Mouse (Mus musculus) kidney, postnatal 0 days (tissue): ENCODE results near the gene Dynlrb2. TPM values are rescaled to one million over a fixed set of nuclear protein-coding genes. Genes with fewer than 3 reads are reported as not detected.

Experiments used
- ATAC-seq: fragments of 200-750 bp; cut with Nextera tagmentation; replicated peaks from 2 replicates; pipeline ENCODE4 v1.8.0; 2017; ENCODE audit warnings: low read depth, moderate number of reproducible peaks, moderate TSS enrichment, moderate library complexity; ENCODE audit not compliant: low FRiP score
- DNase-seq: peaks from one replicate; pipeline ENCODE4 v3.0.0-alpha.2; 2016; ENCODE audit warnings: low spot score
- H3K27ac ChIP-seq: fragments of 300-500 bp; sonication (generic); 2 replicates; pipeline ENCODE4 v1.5.1; 2014; ENCODE audit warnings: mild to moderate bottlenecking
- H3K27me3 ChIP-seq: fragments of 300-500 bp; sonication (generic); 2 replicates; pipeline ENCODE4 v1.6.1; 2014; ENCODE audit warnings: low read length, mixed read lengths; ENCODE audit not compliant: insufficient read depth
- H3K36me3 ChIP-seq: fragments of 300-500 bp; sonication (generic); 2 replicates; pipeline ENCODE4 v1.6.1; 2014; ENCODE audit warnings: low read length, mixed read lengths; ENCODE audit not compliant: insufficient read depth
- H3K4me1 ChIP-seq: fragments of 300-500 bp; sonication (generic); replicated peaks from 2 replicates; pipeline ENCODE4 v1.6.1; 2014; ENCODE audit warnings: antibody characterized with exemption, low read length, mixed read lengths; ENCODE audit not compliant: insufficient read depth
- H3K4me2 ChIP-seq: fragments of 300-500 bp; sonication (generic); 2 replicates; pipeline ENCODE4 v1.6.1; 2014; ENCODE audit warnings: mild to moderate bottlenecking, low read length, moderate library complexity, mixed read lengths
- H3K4me3 ChIP-seq: fragments of 300-500 bp; sonication (generic); replicated peaks from 2 replicates; pipeline ENCODE4 v1.5.1; 2014; ENCODE audit warnings: low read depth, low read length
- H3K9ac ChIP-seq: fragments of 300-500 bp; sonication (generic); 2 replicates; pipeline ENCODE4 v1.6.1; 2014; ENCODE audit warnings: low read depth, low read length
- H3K9me3 ChIP-seq: fragments of 300-500 bp; sonication (generic); replicated peaks from 2 replicates; pipeline ENCODE4 v1.6.1; 2016; ENCODE audit warnings: low read length, inconsistent platforms, mixed read lengths
- CTCF ChIP-seq: IDR thresholded peaks from 2 replicates; pipeline ENCODE4 v1.5.1; 2016; ENCODE audit warnings: antibody characterized with exemption, low read depth, mild to moderate bottlenecking, moderate library complexity
- WGBS: fragments of 180-500 bp; shearing (Covaris S2); extraction: QIAGEN DNeasy Blood & Tissue Kit; methylation state at CpG from one replicate; pipeline ENCODE4 v1.1.7; 2014; 5-methylcytosine and 5-hydroxymethylcytosine counted together
- polyA plus RNA-seq: library from polyadenylated mRNA; unstranded; fragments of >200 nt; fragmentation: Nextera tagmentation; extraction: Ambion mirVana; gene quantifications from 2 replicates; pipeline ENCODE4 v1.2.1, GENCODE M21; 2015

Gene Dynlrb2
- polyA plus RNA-seq, 1 experiment from 2014 or later: 2.0 TPM

DNA sequence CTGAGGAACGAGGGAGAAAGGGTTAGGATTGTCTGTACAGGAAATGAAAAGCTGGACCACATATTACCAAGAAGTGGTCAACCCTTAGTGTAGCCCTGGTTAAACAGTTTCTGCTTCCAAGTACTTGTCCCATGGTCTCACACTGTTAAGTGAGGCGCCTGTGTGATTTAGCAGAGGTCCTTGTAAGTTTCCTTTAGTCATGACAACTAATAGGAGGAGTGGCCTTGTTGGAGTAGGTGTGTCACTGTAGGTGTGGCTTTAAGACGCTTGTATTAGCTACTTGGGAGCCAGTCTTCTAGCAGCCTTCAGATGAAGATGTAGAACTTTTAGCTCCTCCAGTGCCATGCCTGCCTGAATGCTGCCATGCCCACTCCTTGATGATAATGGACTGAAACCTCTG lies 4.5 kb downstream of the Dynlrb2 start:
- Histone ChIP-seq H3K27ac (no peak overlapping the region), H3K36me3 (no peaks in the 10 kb centered on the region), H3K9ac (no peak overlapping the region), H3K4me2 (no peak overlapping the region), H3K4me1 (peaks cover 3% of the 10 kb centered on the region; the same call in 1 of the 2 replicates), H3K9me3 (no peaks in the 10 kb centered on the region), H3K27me3 (no peaks in the 10 kb centered on the region), H3K4me3 (no peak overlapping the region)
- no peak for TF ChIP-seq CTCF
- DNase-seq (no peak), ATAC-seq (no peak)
- 57% methylated on average over 3 of the region's 3 CpGs for WGBS

- DNase-seq (no peak), ATAC-seq (no peak)
- no peaks in the 10 kb centered on the region for H3K27me3 ChIP-seq
- no peak for TF ChIP-seq CTCF
- no peak overlapping the region for H3K4me2 ChIP-seq
- no peak overlapping the region for H3K9ac ChIP-seq
- H3K4me3 ChIP-seq: no peak overlapping the region
- H3K9me3 ChIP-seq: 0 out of 2 replicates have a peak, but pooled peaks cover 8% of the 10 kb centered on the region
- no peak overlapping the region for H3K27ac ChIP-seq
- no peaks in the 10 kb centered on the region for H3K36me3 ChIP-seq
- no peaks in the 10 kb centered on the region for H3K4me1 ChIP-seq
- WGBS: 87% methylated on average over 5 of the region's 5 CpGs
Measured at GRCm38 (mm10) chr8:116519676-116520075, 14.9 kb downstream of the Dynlrb2 start.

GRCm38 (mm10) chr8:116521208-116521607 lies 16.4 kb downstream of the Dynlrb2 start:
- Histone ChIP-seq H3K9ac (no peak overlapping the region), H3K27ac (no peak overlapping the region), H3K4me1 (no peaks in the 10 kb centered on the region), H3K36me3 (no peaks in the 10 kb centered on the region), H3K27me3 (no peaks in the 10 kb centered on the region), H3K9me3 (0 out of 2 replicates have a peak, but pooled peaks cover 8% of the 10 kb centered on the region), H3K4me3 (no peak overlapping the region), H3K4me2 (no peak overlapping the region)
- no peak for TF ChIP-seq CTCF
- no peak for DNase-seq
- WGBS: 88% methylated on average over 4 of the region's 4 CpGs
- no peak for ATAC-seq

DNA sequence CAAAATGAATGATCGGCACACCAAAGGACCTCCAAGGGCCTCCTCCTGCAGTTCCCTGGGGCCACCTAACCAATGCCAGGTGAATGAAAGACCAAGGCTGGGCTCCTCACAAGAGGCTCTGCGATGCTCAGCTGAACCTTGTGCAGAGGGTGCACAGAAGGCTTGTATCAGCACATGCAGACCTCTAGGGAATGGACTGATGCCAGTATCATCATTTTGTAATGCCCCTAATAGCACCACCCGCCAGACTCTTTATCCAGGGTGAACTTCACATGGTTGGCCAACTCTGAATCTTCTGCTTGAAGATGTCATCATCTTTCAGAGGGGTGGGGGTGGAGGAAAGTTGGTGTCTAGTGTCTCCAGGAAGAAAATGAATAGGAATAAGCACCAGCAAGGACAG lies 16.9 kb downstream of the Dynlrb2 start:
- no peak overlapping the region for H3K4me2 ChIP-seq
- 0 out of 2 replicates have a peak, but pooled peaks cover 8% of the 10 kb centered on the region for H3K9me3 ChIP-seq
- no peak overlapping the region for H3K27ac ChIP-seq
- H3K27me3 ChIP-seq: no peaks in the 10 kb centered on the region
- ATAC-seq (no peak), DNase-seq (no peak)
- WGBS: 90% methylated on average over 3 of the region's 3 CpGs
- no peaks in the 10 kb centered on the region for H3K36me3 ChIP-seq
- no peak for TF ChIP-seq CTCF
- no peak overlapping the region for H3K9ac ChIP-seq
- H3K4me3 ChIP-seq: no peak overlapping the region
- H3K4me1 ChIP-seq: no peaks in the 10 kb centered on the region

- Histone ChIP-seq H3K9me3 (0 out of 2 replicates have a peak, but pooled peaks cover 3% of the 10 kb centered on the region), H3K9ac (no peak overlapping the region), H3K4me2 (no peak overlapping the region), H3K27ac (no peak overlapping the region), H3K4me1 (no peaks in the 10 kb centered on the region), H3K4me3 (no peak overlapping the region), H3K36me3 (no peaks in the 10 kb centered on the region), H3K27me3 (no peaks in the 10 kb centered on the region)
- DNase-seq (no peak), ATAC-seq (no peak)
- 78% methylated on average over 11 of the region's 11 CpGs for WGBS
- TF ChIP-seq CTCF: no peak
Measured at GRCm38 (mm10) chr8:116522104-116522767, 17.5 kb downstream of the Dynlrb2 start.

DNA sequence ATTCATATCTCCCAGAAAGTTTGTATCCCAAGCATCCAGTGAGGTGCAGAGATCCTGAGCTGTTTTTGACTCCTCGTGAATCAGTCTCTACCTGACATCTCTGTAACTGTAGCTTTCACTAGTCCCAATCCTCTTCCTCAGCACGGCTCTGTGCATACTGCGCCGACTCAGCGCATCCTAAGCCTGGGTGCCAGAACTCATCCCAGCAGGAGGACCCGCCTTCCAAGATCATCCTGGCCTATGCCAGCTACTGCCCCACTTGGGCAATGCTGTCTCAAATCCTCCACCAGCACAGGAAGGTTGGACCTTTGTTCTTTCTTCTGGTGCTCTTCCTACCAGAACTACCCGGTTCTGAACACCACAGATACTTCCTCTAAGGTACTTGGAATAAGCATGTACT lies 20.1 kb downstream of the Dynlrb2 start:
- no peak overlapping the region for H3K9ac ChIP-seq
- DNase-seq (no peak), ATAC-seq (no peak)
- no peak overlapping the region for H3K27ac ChIP-seq
- TF ChIP-seq CTCF: no peak
- H3K27me3 ChIP-seq: no peaks in the 10 kb centered on the region
- no peak overlapping the region for H3K4me2 ChIP-seq
- WGBS: 85% methylated on average over 7 of the region's 7 CpGs
- no peaks in the 10 kb centered on the region for H3K9me3 ChIP-seq
- no peaks in the 10 kb centered on the region for H3K4me1 ChIP-seq
- H3K4me3 ChIP-seq: no peak overlapping the region
- H3K36me3 ChIP-seq: no peaks in the 10 kb centered on the region

DNA sequence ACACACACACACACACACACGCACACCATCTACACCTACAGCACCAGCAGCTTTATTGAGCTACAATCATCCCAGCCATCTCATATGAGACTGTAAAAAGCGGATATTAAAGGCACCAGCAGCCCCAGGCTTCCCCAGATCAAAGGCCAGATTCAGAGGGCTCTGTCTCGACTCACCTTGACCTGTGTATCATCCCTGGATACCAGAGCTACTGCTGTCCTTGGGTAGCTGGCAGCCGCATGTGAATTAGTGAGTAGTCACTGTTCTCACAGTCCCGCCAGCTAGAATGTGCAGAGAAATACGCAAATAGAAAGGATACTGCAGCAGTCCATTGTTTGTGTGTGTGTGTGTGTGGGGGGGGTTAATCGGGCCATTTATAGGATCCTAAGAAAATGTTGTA lies 24.0 kb downstream of the Dynlrb2 start:
- WGBS: 73% methylated on average over 7 of the region's 7 CpGs

More for the DNA sequence above, 24.0 kb downstream of the Dynlrb2 start:
- Histone ChIP-seq H3K9ac (no peak overlapping the region), H3K27ac (no peak overlapping the region), H3K9me3 (no peaks in the 10 kb centered on the region), H3K4me1 (no peaks in the 10 kb centered on the region), H3K27me3 (no peaks in the 10 kb centered on the region), H3K4me3 (no peak overlapping the region), H3K36me3 (no peaks in the 10 kb centered on the region), H3K4me2 (no peak overlapping the region)
- TF ChIP-seq CTCF: no peak
- ATAC-seq (no peak), DNase-seq (no peak)
